Mouse (Mus musculus): Measurements from ENCODE around the gene Fhit. TPM values are rescaled to one million over a fixed set of nuclear protein-coding genes. Genes with fewer than 3 reads are reported as not detected.

Gene Fhit
- total and polyA plus RNA-seq, 2 experiments from 2014 or later = 9.9 to 11.8 TPM

GRCm38 (mm10) chr14:10211184-10211583, 950.7 kb downstream of the Fhit start:
- no peak for DNase-seq (ENCODE audit: low spot score)
- Histone ChIP-seq H3K4me1 (ENCODE audit: insufficient read depth, low read length) (no peaks in the 10 kb centered on the region), H3K4me2 (ENCODE audit: low read depth, low read length, poor library complexity, severe bottlenecking) (no peak overlapping the region), H3K9ac (replicated peaks; ENCODE audit: low read length, poor library complexity, severe bottlenecking) (no peak overlapping the region), H3K36me3 (ENCODE audit: insufficient read depth, low read length) (no peaks in the 10 kb centered on the region), H3K9me3 (ENCODE audit: low read length) (no peaks in the 10 kb centered on the region), H3K27ac (ENCODE audit: low read depth, low read length) (no peak overlapping the region), H3K27me3 (ENCODE audit: insufficient read depth, low read length) (no peaks in the 10 kb centered on the region), H3K4me3 (ENCODE audit: low read depth, low read length) (no peak overlapping the region)
- 76% methylated on average over 5 of the region's 5 CpGs for WGBS
- ATAC-seq (ENCODE audit: low FRiP score) = no peak
- TF ChIP-seq CTCF (IDR thresholded peaks at IDR 0.05) = no peak

- H3K36me3 ChIP-seq (ENCODE audit: insufficient read depth, low read length) = no peaks in the 10 kb centered on the region
- no peak overlapping the region for H3K4me3 ChIP-seq (ENCODE audit: low read depth, low read length)
- H3K27ac ChIP-seq (ENCODE audit: low read depth, low read length) = no peak overlapping the region
- H3K9me3 ChIP-seq (ENCODE audit: low read length) = no peaks in the 10 kb centered on the region
- no peaks in the 10 kb centered on the region for H3K4me1 ChIP-seq (ENCODE audit: insufficient read depth, low read length)
- DNase-seq (ENCODE audit: low spot score) (no peak), ATAC-seq (ENCODE audit: low FRiP score) (no peak)
- H3K9ac ChIP-seq (replicated peaks; ENCODE audit: low read length, poor library complexity, severe bottlenecking) = no peak overlapping the region
- no peaks in the 10 kb centered on the region for H3K27me3 ChIP-seq (ENCODE audit: insufficient read depth, low read length)
- no peak for TF ChIP-seq CTCF (IDR thresholded peaks at IDR 0.05)
- no peak overlapping the region for H3K4me2 ChIP-seq (ENCODE audit: low read depth, low read length, poor library complexity, severe bottlenecking)
- 92% methylated on average over 3 of the region's 3 CpGs for WGBS
Observed at GRCm38 (mm10) chr14:10209007-10209406, 952.8 kb downstream of the Fhit start.

GRCm38 (mm10) chr14:10205699-10206098, 956.1 kb downstream of the Fhit start:
- no peak for DNase-seq (ENCODE audit: low spot score)
- no peaks in the 10 kb centered on the region for H3K36me3 ChIP-seq (ENCODE audit: insufficient read depth, low read length)
- H3K4me1 ChIP-seq (ENCODE audit: insufficient read depth, low read length) = no peaks in the 10 kb centered on the region
- H3K27me3 ChIP-seq (ENCODE audit: insufficient read depth, low read length) = no peaks in the 10 kb centered on the region
- H3K4me2 ChIP-seq (ENCODE audit: low read depth, low read length, poor library complexity, severe bottlenecking) = no peak overlapping the region
- H3K27ac ChIP-seq (ENCODE audit: low read depth, low read length) = no peak overlapping the region
- no peak overlapping the region for H3K4me3 ChIP-seq (ENCODE audit: low read depth, low read length)
- H3K9ac ChIP-seq (replicated peaks; ENCODE audit: low read length, poor library complexity, severe bottlenecking) = no peak overlapping the region
- WGBS = 93% methylated on average over 5 of the region's 5 CpGs
- no peak for ATAC-seq (ENCODE audit: low FRiP score)
- no peaks in the 10 kb centered on the region for H3K9me3 ChIP-seq (ENCODE audit: low read length)
- no peak for TF ChIP-seq CTCF (IDR thresholded peaks at IDR 0.05)

- Histone ChIP-seq H3K4me1 (ENCODE audit: insufficient read depth, low read length) (no peaks in the 10 kb centered on the region), H3K4me2 (ENCODE audit: low read depth, low read length, poor library complexity, severe bottlenecking) (no peak overlapping the region), H3K4me3 (ENCODE audit: low read depth, low read length) (no peak overlapping the region), H3K27me3 (ENCODE audit: insufficient read depth, low read length) (no peaks in the 10 kb centered on the region), H3K9ac (replicated peaks; ENCODE audit: low read length, poor library complexity, severe bottlenecking) (no peak overlapping the region), H3K27ac (ENCODE audit: low read depth, low read length) (no peak overlapping the region), H3K9me3 (ENCODE audit: low read length) (no peaks in the 10 kb centered on the region), H3K36me3 (ENCODE audit: insufficient read depth, low read length) (no peaks in the 10 kb centered on the region)
- ATAC-seq (ENCODE audit: low FRiP score) = no peak
- DNase-seq (ENCODE audit: low spot score) = no peak
- TF ChIP-seq CTCF (IDR thresholded peaks at IDR 0.05) = no peak
- WGBS = 94% methylated on average over 4 of the region's 4 CpGs
Observed at GRCm38 (mm10) chr14:10205290-10205689, 956.5 kb downstream of the Fhit start.

GRCm38 (mm10) chr14:10194130-10194529, 967.7 kb downstream of the Fhit start:
- H3K9ac ChIP-seq (replicated peaks; ENCODE audit: low read length, poor library complexity, severe bottlenecking) = no peak overlapping the region
- no peak overlapping the region for H3K27ac ChIP-seq (ENCODE audit: low read depth, low read length)
- H3K9me3 ChIP-seq (ENCODE audit: low read length) = no peaks in the 10 kb centered on the region
- WGBS = 75% methylated on average over 5 of the region's 5 CpGs
- ATAC-seq (ENCODE audit: low FRiP score) (no peak), DNase-seq (ENCODE audit: low spot score) (no peak)
- no peak overlapping the region for H3K4me3 ChIP-seq (ENCODE audit: low read depth, low read length)
- no peaks in the 10 kb centered on the region for H3K27me3 ChIP-seq (ENCODE audit: insufficient read depth, low read length)
- no peak for TF ChIP-seq CTCF (IDR thresholded peaks at IDR 0.05)
- no peaks in the 10 kb centered on the region for H3K36me3 ChIP-seq (ENCODE audit: insufficient read depth, low read length)
- no peaks in the 10 kb centered on the region; the same call in 1 of the 2 replicates for H3K4me1 ChIP-seq (ENCODE audit: insufficient read depth, low read length)
- H3K4me2 ChIP-seq (ENCODE audit: low read depth, low read length, poor library complexity, severe bottlenecking) = no peak overlapping the region

- Histone ChIP-seq H3K9me3 (ENCODE audit: low read length) (no peaks in the 10 kb centered on the region), H3K4me3 (ENCODE audit: low read depth, low read length) (no peak overlapping the region), H3K27ac (ENCODE audit: low read depth, low read length) (no peak overlapping the region), H3K27me3 (ENCODE audit: insufficient read depth, low read length) (no peaks in the 10 kb centered on the region), H3K4me1 (ENCODE audit: insufficient read depth, low read length) (no peaks in the 10 kb centered on the region), H3K4me2 (ENCODE audit: low read depth, low read length, poor library complexity, severe bottlenecking) (no peak overlapping the region), H3K36me3 (ENCODE audit: insufficient read depth, low read length) (no peaks in the 10 kb centered on the region), H3K9ac (replicated peaks; ENCODE audit: low read length, poor library complexity, severe bottlenecking) (no peak overlapping the region)
- TF ChIP-seq CTCF (IDR thresholded peaks at IDR 0.05) = no peak
- ATAC-seq (ENCODE audit: low FRiP score) (no peak), DNase-seq (ENCODE audit: low spot score) (no peak)
- 87% methylated on average over 2 of the region's 2 CpGs for WGBS
Observed at GRCm38 (mm10) chr14:10171761-10172160, 990.1 kb downstream of the Fhit start.

Measured in midbrain, postnatal 0 days (tissue).